Mouse (Mus musculus) brain, embryonic 14.5 days (tissue): ENCODE measurements at regions not wholly inside any gene's neighbourhood (a gene's known extent, or its start where the extent isn't known, plus 50 kb on each side); places are given as distances from the start of the nearest gene placed in this dataset.

ENCODE experiments used
- DNase-seq: peaks from one replicate; pipeline ENCODE4 v3.0.0-alpha.2; 2011; ENCODE audit warnings: low read depth
- CTCF ChIP-seq: fragments of 200-500 bp; IDR thresholded peaks from 2 replicates; pipeline ENCODE4 v1.5.1; 2012; ENCODE audit warnings: inconsistent platforms, mild to moderate bottlenecking, moderate library complexity, borderline replicate concordance; ENCODE audit not compliant: insufficient read depth, insufficient read length; ENCODE audit errors: extremely low read depth
- POLR2A ChIP-seq: fragments of 200-500 bp; IDR thresholded peaks from 2 replicates; pipeline ENCODE4 v1.6.1; 2012; ENCODE audit warnings: mild to moderate bottlenecking, inconsistent platforms, borderline replicate concordance; ENCODE audit not compliant: poor library complexity, insufficient read depth, insufficient read length, severe bottlenecking; ENCODE audit errors: extremely low read depth

- TF ChIP-seq CTCF (no peak), POLR2A (no peak)
These were observed 162.9 kb downstream of the Sox2 start for GRCm38 (mm10) chr3:34813046-34813625.

GRCm38 (mm10) chr3:34825036-34825435, 174.8 kb downstream of the Sox2 start:
- no peak for DNase-seq
- TF ChIP-seq CTCF (no peak), POLR2A (no peak)

More at GRCm38 (mm10) chr3:34813046-34813625, 162.9 kb downstream of the Sox2 start:
- DNase-seq: peak; percentile 73

- TF ChIP-seq POLR2A (no peak), CTCF (no peak)
- no peak for DNase-seq
These were observed 176.2 kb downstream of the Sox2 start for GRCm38 (mm10) chr3:34826396-34826795.

- peak; percentile 14 for DNase-seq
- TF ChIP-seq POLR2A (no peak), CTCF (no peak)
These were observed 178.4 kb downstream of the Sox2 start for GRCm38 (mm10) chr3:34828453-34829206.

- no peak for TF ChIP-seq POLR2A
- no peak for TF ChIP-seq CTCF
- peak; percentile 90 for DNase-seq
These were observed 186.6 kb downstream of the Sox2 start for GRCm38 (mm10) chr3:34836741-34837267.

- peak; percentile 93 for DNase-seq
- no peak for TF ChIP-seq POLR2A
- no peak for TF ChIP-seq CTCF
These were observed 187.6 kb downstream of the Sox2 start for GRCm38 (mm10) chr3:34837644-34838332.

- DNase-seq: peak; percentile 58
These were observed 210.9 kb downstream of the Sox2 start for GRCm38 (mm10) chr3:34860877-34861649.

GRCm38 (mm10) chr3:34868698-34869409, 218.6 kb downstream of the Sox2 start:
- TF ChIP-seq CTCF (no peak), POLR2A (no peak)
- DNase-seq: peak; percentile 77

More at GRCm38 (mm10) chr3:34860877-34861649, 210.9 kb downstream of the Sox2 start:
- TF ChIP-seq CTCF (no peak), POLR2A (no peak)

- TF ChIP-seq CTCF (no peak), POLR2A (no peak)
- no peak for DNase-seq
These were observed 219.7 kb downstream of the Sox2 start for GRCm38 (mm10) chr3:34869911-34870310.

- TF ChIP-seq CTCF: no peak
- no peak for TF ChIP-seq POLR2A
These were observed 234.9 kb downstream of the Sox2 start for GRCm38 (mm10) chr3:34885137-34885536.

More at GRCm38 (mm10) chr3:34885137-34885536, 234.9 kb downstream of the Sox2 start:
- DNase-seq: no peak
